Mouse (Mus musculus) bone marrow macrophage, adult 2 months (primary cell): Measurements from ENCODE around the gene Uxt. TPM values are rescaled to one million over a fixed set of nuclear protein-coding genes. Genes with fewer than 3 reads are reported as not detected.

Experiments used
- H3K27ac ChIP-seq: 2 replicates; pipeline ENCODE4 v1.5.1; 2012; ENCODE audit warnings: low read depth, low read length; ENCODE audit not compliant: insufficient read depth
- H3K4me1 ChIP-seq: 2 replicates; pipeline ENCODE4 v1.6.1; 2012; ENCODE audit warnings: low read length; ENCODE audit not compliant: control insufficient read depth, insufficient read depth
- H3K4me3 ChIP-seq: 2 replicates; pipeline ENCODE4 v1.5.1; 2012; ENCODE audit warnings: mild to moderate bottlenecking, low read length, moderate library complexity; ENCODE audit not compliant: insufficient read depth
- CTCF ChIP-seq: IDR thresholded peaks from 2 replicates; pipeline ENCODE4 v1.5.1; 2012; ENCODE audit warnings: low read depth, mild to moderate bottlenecking, low read length, moderate library complexity
- POLR2A ChIP-seq: IDR thresholded peaks from 2 replicates; pipeline ENCODE4 v1.6.1; 2012; ENCODE audit warnings: mild to moderate bottlenecking, low read depth, low read length, borderline replicate concordance
- polyA plus RNA-seq: library from polyadenylated mRNA; stranded (reverse); fragments of >200 nt; gene quantifications from 2 replicates; pipeline ENCODE4 v1.2.4, GENCODE M21; 2012; ENCODE audit not compliant: missing spikeins, insufficient read depth, insufficient read length

Uxt gene
- 21.1 and 23.5 TPM in 2 replicates for polyA plus RNA-seq

DNA sequence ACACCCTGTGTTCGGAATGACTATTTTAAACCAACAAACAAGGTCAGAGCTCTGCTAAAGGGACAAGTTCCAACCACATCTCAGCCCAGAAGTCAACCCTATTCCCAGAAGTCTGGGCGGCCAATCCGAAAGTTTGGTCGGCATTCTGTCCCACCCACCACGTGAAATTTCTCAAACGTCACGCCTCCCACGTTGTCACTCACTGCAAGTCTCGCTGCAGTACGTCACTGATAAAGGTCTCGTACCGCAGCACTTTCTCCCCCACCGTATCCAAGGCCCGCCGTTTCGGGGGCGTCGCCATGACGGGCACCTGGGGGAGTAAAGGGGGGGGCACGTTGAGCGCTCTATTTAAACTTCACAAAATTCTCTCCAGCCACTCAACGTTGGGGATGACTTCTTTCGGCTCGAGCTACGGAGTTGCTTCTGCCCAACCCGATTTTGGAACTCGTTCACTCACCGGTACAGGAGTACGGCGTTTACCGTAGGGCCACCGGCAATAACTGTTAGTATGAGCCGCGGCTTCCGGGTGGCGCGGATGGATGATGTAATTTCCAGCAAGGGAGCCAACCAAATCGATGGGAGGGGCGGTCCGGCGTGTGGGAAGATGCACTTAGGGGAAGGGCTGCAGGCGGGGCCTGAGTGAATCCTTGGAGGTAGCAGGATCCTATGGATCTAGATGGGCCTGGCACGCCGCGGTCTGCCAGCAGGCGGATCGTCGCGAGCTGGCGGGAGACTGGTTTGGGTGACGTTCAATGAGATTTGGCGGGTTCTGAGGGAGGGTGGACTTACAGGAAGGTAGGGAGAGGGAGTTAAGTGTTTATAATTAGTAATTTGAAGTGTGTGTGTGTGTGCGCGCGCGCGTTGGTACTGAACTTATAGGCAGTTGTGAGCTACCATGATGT lies at the start of gene Uxt:
Gene Uxt (minus strand): TSS at position 541 of the 902 bp plus-strand sequence.
- H3K4me3 ChIP-seq = peak within 1 kb of the TSS; percentile 82
- TF ChIP-seq CTCF (no peak), POLR2A (no peak)
- peak within 1 kb of the TSS; percentile 85 for H3K27ac ChIP-seq

DNA sequence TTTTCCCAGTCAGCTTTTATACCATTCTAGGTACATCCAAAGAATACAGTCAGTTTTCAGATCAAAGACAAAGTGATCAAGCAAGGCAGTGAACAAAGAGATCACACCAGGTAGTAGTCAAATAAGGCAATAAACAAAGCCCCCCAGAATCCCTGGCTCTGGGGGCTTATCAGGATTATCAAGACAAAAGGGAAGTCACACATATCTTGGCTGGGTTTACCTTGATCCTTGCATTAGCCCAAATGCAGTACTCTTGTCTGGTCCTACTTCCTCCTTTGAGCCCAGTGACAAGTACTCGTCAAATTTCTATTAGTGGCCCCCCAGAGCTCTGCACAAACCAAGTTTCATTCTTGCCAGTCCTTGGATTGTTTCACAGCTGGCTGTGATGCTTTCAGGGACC lies 19.1 kb upstream of the Uxt start:
- H3K27ac ChIP-seq = no peak overlapping the region
- no peaks in the 10 kb centered on the region for H3K4me1 ChIP-seq
- H3K4me3 ChIP-seq = no peak overlapping the region
- TF ChIP-seq POLR2A = no peak
- TF ChIP-seq CTCF = no peak

More for the DNA sequence above, at the start of gene Uxt:
- no peaks in the 10 kb centered on the region; the same call in 1 of the 2 replicates for H3K4me1 ChIP-seq

DNA sequence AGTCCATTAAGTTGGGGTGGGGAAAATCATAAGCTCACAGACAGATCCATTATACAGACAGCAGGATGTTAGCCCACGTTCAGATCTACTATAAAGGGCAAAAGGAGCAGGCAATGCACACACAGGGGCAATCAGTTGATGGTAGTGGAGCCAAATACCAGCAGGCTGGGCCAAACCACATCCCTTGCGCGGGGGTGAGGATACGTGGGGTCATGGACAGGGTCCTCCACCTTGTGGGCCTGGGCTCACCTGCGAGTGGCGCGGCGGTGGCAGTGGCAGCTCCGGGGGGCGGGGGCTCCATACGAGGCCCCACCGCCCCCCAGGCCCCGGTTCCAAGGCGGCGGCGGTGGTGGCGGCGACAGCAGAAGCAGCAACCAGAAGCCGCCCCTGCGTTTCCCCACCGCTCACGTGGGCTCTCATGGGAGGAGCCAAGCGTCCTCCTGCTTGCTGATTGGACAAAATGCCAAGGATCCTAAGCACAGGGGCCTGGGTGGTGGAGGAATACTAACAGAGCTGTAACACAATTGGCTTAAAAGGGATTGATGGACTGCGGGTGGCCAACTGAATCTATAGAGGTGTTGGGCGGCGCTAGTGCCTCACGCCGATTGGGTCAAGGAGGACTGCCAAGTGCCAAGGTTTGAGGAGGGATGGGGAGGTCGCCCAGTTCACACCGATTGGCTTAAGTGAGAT lies 11.5 kb downstream of the Uxt start, which contains the start of gene Elk1:
Gene Elk1 (minus strand): TSS at position 418 of the 690 bp plus-strand sequence.
- Histone ChIP-seq H3K4me3 (peak within 1 kb of the TSS; percentile 81), H3K27ac (peak within 1 kb of the TSS; percentile 8; the same call in 1 of the 2 replicates), H3K4me1 (0 out of 2 replicates have a peak, but pooled peaks cover 2% of the 10 kb centered on the region)
- TF ChIP-seq CTCF = no peak
- no peak for TF ChIP-seq POLR2A

DNA sequence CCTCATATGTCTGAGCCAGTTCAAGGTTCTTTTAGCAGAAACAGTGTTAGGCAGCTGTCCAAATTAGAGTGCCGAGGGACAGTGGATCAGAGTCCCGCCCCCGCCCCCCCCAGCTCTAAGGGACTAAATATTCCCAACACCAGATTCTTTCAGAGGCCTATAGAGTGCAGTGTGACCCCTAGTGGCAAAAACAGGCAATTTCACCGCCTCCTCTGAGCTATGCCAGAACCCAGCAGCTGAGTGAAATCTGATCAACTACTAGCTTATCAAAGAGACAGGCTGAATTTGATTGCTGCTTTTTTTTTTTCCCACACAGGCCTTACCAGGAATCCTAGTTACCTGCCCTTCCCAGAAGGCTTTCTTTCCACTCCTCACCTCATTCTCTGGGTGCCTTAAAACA lies 15.8 kb downstream of the Uxt start:
- Histone ChIP-seq H3K4me1 (peaks cover 4% of the 10 kb centered on the region; the same call in 1 of the 2 replicates), H3K27ac (no peak overlapping the region), H3K4me3 (no peak overlapping the region)
- TF ChIP-seq POLR2A (no peak), CTCF (0 out of 2 replicates have a peak, but pooled peaks have one; percentile 9)

DNA sequence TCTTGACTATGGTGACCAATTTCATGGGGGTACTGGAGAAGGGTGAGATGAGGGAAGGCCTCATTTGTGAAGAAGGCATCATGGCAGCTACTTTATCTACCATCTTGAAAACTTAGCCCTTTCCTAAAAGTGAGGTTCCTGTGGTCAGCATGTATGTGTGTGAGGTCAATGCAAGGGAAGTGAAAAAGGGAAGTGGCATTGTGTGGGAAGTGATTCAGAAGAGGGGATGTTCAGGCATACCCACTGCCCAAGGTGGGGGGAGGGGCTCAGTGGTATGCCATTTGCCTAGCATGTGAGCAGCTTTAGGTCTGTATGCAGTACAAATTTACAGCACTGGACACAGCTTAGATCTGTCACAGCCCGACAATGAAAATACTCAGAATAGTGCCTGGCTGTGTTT lies 29.9 kb downstream of the Uxt start:
- no peak for TF ChIP-seq CTCF
- no peak for TF ChIP-seq POLR2A

DNA sequence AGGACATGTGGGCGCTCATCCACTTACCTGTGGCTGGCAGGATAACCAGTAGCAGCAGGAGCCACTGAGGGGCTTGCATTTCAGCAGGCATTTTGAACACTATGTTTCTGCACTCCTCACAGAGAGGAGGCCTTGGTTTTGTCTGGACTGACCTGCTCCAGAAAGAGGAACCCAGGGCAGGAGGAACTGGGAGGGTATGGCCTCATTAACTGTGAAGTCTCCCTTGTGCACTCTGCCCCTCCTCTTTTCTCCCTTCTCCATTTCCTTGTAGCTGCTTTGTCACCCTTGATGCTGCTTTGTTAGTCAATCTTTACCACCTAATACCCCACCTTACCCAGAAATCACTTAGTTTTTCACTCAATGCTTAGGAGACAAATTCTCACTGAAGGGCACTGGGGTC lies 30.5 kb downstream of the Uxt start, which contains the start of gene Cfp:
Gene Cfp (minus strand): TSS at position 192 of the 400 bp plus-strand sequence.
- peaks cover 41% of the 10 kb centered on the region for H3K4me1 ChIP-seq
- TF ChIP-seq POLR2A = no peak
- TF ChIP-seq CTCF = no peak
- peak within 1 kb of the TSS; percentile 89 for H3K27ac ChIP-seq
- peak within 1 kb of the TSS; percentile 94 for H3K4me3 ChIP-seq

More for the DNA sequence above, 29.9 kb downstream of the Uxt start:
- Histone ChIP-seq H3K4me1 (peaks cover 35% of the 10 kb centered on the region), H3K27ac (peak overlapping the region; percentile 89), H3K4me3 (peak overlapping the region; percentile 7; the same call in 1 of the 2 replicates)

DNA sequence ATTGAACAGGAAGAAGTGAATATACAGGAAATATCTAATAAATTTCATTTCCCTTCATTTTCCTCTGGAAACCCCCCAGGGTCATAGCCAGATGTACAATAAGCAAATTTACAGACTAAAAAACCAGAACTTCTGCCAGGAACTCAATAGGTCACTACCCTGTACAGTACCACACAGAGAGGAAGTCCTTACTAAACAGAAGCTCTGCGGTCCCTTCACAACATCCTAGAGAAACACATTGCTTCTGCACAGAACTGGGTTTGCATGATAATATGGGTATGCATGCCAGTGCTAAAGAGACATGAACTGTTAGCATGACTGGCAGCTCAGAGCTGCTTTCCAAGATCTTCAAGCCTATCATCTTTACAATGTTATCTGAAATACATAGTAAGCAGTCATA lies 32.0 kb downstream of the Uxt start:
- H3K4me3 ChIP-seq = peak overlapping the region; percentile 59

DNA sequence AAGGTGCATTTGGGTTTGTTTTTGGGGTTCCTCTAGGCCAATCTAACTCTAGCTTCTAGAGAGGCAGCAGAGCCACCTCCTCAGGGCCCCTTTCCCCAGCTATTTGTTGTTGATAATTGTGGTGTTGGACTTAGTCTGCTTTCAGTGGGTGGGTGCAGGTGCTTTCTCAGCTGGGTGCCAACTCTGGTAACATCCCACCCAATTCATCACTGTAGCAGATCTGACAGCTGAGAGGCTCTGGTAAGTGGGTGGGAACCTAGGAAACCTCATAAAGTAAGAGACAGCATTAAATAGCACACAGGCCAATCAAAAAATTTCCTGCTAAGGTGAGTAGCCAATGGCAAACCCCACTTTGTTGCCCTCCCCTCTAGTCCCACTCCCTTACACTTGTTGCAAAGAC lies 36.8 kb downstream of the Uxt start:
- no peak overlapping the region for H3K27ac ChIP-seq
- peaks cover 45% of the 10 kb centered on the region for H3K4me1 ChIP-seq
- H3K4me3 ChIP-seq = no peak overlapping the region
- no peak for TF ChIP-seq POLR2A
- no peak for TF ChIP-seq CTCF

More for the DNA sequence above, 32.0 kb downstream of the Uxt start:
- no peak for TF ChIP-seq CTCF
- TF ChIP-seq POLR2A = no peak
- Histone ChIP-seq H3K4me1 (peaks cover 48% of the 10 kb centered on the region), H3K27ac (peak overlapping the region; percentile 89)

DNA sequence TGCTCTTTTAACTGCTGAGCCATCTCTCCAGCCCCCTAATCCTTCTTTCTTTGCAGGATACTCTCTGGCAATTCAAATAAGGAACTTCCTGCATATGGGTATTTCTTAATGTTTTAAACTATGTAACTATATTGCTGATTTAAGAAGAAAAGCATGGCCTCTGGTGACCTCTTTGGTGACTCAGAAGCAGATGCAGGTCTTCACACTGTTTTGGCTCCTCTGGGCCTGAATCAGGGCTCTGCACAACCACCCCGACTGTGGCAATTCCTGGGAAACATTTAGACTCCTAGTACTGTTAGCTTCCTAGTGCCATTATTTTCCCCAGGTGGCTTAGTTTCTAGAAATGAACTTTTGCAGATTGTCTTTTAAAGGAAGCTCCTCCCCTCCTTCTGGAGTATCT lies 38.3 kb downstream of the Uxt start:
- peaks cover 42% of the 10 kb centered on the region for H3K4me1 ChIP-seq
- TF ChIP-seq CTCF (no peak), POLR2A (no peak)
- peak overlapping the region; percentile 61 for H3K27ac ChIP-seq

DNA sequence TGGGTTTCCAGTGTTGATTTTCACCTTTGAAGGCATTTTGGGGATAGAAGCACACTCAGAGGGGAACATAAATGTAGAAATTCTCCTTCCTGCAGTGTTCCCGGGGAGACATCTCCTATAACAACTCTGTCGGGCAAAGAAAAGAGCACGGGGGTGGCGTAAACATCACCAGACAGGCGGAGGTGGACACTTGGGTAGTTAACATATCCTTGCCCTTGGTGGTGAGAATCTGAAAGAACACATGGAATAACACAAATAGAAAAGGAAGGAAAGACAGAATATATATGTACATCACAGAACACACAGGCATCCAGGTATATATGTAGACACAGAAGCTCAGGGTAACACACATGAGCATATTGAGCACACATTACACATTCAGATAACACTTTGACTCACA lies 40.5 kb downstream of the Uxt start:
- Histone ChIP-seq H3K4me1 (peaks cover 21% of the 10 kb centered on the region), H3K27ac (no peak overlapping the region), H3K4me3 (no peak overlapping the region)
- TF ChIP-seq CTCF = no peak
- TF ChIP-seq POLR2A = no peak

More for the DNA sequence above, 38.3 kb downstream of the Uxt start:
- H3K4me3 ChIP-seq = no peak overlapping the region
